Mouse (Mus musculus): ENCODE results near the gene Nedd9. TPM values are rescaled to one million over a fixed set of nuclear protein-coding genes. Genes with fewer than 3 reads are reported as not detected.
"Not testable (repeated sequence)": the region's sequence is repeated elsewhere in the genome, so short reads cannot be mapped to it uniquely, and the experiment has no call there.

The Nedd9 gene
- total and polyA plus RNA-seq, 3 experiments: 15.2 to 28.9 (median 26.7) TPM

- intact Hi-C loops (cut with DNase I): no loop called here
- Histone ChIP-seq H3K79me2 (replicated peaks; ENCODE audit: control insufficient read depth, insufficient read depth, low read length) (no peaks in the 10 kb centered on the region), H3K4me3 (no peak within 1 kb of the TSS), H3K36me3 (ENCODE audit: control insufficient read depth, insufficient read depth, low read length) (no peaks in the 10 kb centered on the region), H3K27ac (no peak within 1 kb of the TSS), H3K27me3 (ENCODE audit: control insufficient read depth, insufficient read depth, low read length) (no peaks in the 10 kb centered on the region), H3K9ac (ENCODE audit: low read depth, low read length) (no peak within 1 kb of the TSS), H3K4me1 (ENCODE audit: control insufficient read depth, insufficient read depth, low read length) (no peaks in the 10 kb centered on the region)
- WGBS: 92% methylated on average over 10 of the region's 10 CpGs
- TF ChIP-seq CTCF (IDR thresholded peaks at IDR 0.05): no peak
- no peak for DNase-seq
Observed at GRCm38 (mm10) chr13:41273927-41274650, 213.1 kb downstream of the Nedd9 start, which contains the start of gene Gm17364. Gene Gm17364, minus strand, starts transcription at chr13:41273977.

- Histone ChIP-seq H3K79me2 (replicated peaks; ENCODE audit: control insufficient read depth, insufficient read depth, low read length) (no peaks in the 10 kb centered on the region), H3K36me3 (ENCODE audit: control insufficient read depth, insufficient read depth, low read length) (no peaks in the 10 kb centered on the region), H3K27me3 (ENCODE audit: control insufficient read depth, insufficient read depth, low read length) (no peaks in the 10 kb centered on the region), H3K9ac (ENCODE audit: low read depth, low read length) (no peak overlapping the region), H3K4me1 (ENCODE audit: control insufficient read depth, insufficient read depth, low read length) (no peaks in the 10 kb centered on the region), H3K27ac (no peak overlapping the region), H3K4me3 (no peak overlapping the region)
- 34% methylated on average over 7 of the region's 7 CpGs for WGBS
- intact Hi-C loops (cut with DNase I): no loop called here
- no peak for DNase-seq
- TF ChIP-seq CTCF (IDR thresholded peaks at IDR 0.05) (no peak), EP300 (IDR thresholded peaks at IDR 0.05; ENCODE audit: insufficient read depth, low read depth, low read length) (no peak), POLR2A (IDR thresholded peaks at IDR 0.05; ENCODE audit: insufficient read depth, low read depth, low read length) (no peak)
Observed at GRCm38 (mm10) chr13:41267827-41268408, 219.2 kb downstream of the Nedd9 start.

GRCm38 (mm10) chr13:41263304-41264006 lies 223.7 kb downstream of the Nedd9 start:
- DNase-seq: no peak
- TF ChIP-seq CTCF (IDR thresholded peaks at IDR 0.05) (no peak), POLR2A (IDR thresholded peaks at IDR 0.05; ENCODE audit: insufficient read depth, low read depth, low read length) (no peak), EP300 (IDR thresholded peaks at IDR 0.05; ENCODE audit: insufficient read depth, low read depth, low read length) (no peak)
- Histone ChIP-seq H3K4me1 (ENCODE audit: control insufficient read depth, insufficient read depth, low read length) (no peaks in the 10 kb centered on the region), H3K9ac (ENCODE audit: low read depth, low read length) (no peak overlapping the region), H3K27ac (no peak overlapping the region), H3K27me3 (ENCODE audit: control insufficient read depth, insufficient read depth, low read length) (no peaks in the 10 kb centered on the region), H3K79me2 (replicated peaks; ENCODE audit: control insufficient read depth, insufficient read depth, low read length) (0 out of 2 replicates have a peak, but pooled peaks cover 1% of the 10 kb centered on the region), H3K36me3 (ENCODE audit: control insufficient read depth, insufficient read depth, low read length) (no peaks in the 10 kb centered on the region), H3K4me3 (no peak overlapping the region)
- intact Hi-C loops (cut with DNase I): no loop called here
- 66% methylated on average over 5 of the region's 5 CpGs for WGBS

- H3K9ac ChIP-seq (ENCODE audit: low read depth, low read length); H3K27ac ChIP-seq; H3K36me3 ChIP-seq (ENCODE audit: control insufficient read depth, insufficient read depth, low read length); H3K4me1 ChIP-seq (ENCODE audit: control insufficient read depth, insufficient read depth, low read length); H3K4me3 ChIP-seq; DNase-seq; H3K27me3 ChIP-seq (ENCODE audit: control insufficient read depth, insufficient read depth, low read length); H3K79me2 ChIP-seq (replicated peaks; ENCODE audit: control insufficient read depth, insufficient read depth, low read length); intact Hi-C loops (cut with DNase I): not testable (repeated sequence)
- WGBS: 90% methylated on average over 8 of the region's 8 CpGs
Observed at GRCm38 (mm10) chr13:41261617-41262016, 225.5 kb downstream of the Nedd9 start.

Other genes with a start within 250 kb of the Nedd9 start
- gene Smim13, start 237.5 kb downstream of the Nedd9 start, total RNA-seq (2021): 10 to 100 TPM; 23.0 to 27.6 TPM
- gene Smim13, start 237.5 kb downstream of the Nedd9 start, polyA plus RNA-seq (2012; rRNA removed): 9.0 and 19.7 TPM in 2 replicates
- not detected for gene Gm17364, start 213.4 kb downstream of the Nedd9 start, total RNA-seq (2021)
- not detected in 2 replicates for gene Gm17364, start 213.4 kb downstream of the Nedd9 start, polyA plus RNA-seq (2012; rRNA removed)
- 10 to 100 TPM; 22.0 to 27.1 TPM for gene Tmem170b, start 118.5 kb upstream of the Nedd9 start, total RNA-seq (2021)
- 3.6 and 7.1 TPM in 2 replicates for gene Tmem170b, start 118.5 kb upstream of the Nedd9 start, polyA plus RNA-seq (2012; rRNA removed)